Mouse (Mus musculus) CH12.LX (cell line): Measurements from ENCODE around the gene Chic2. TPM values are rescaled to one million over a fixed set of nuclear protein-coding genes. Genes with fewer than 3 reads are reported as not detected.

Experiments
- DNase-seq: peaks from one replicate; pipeline ENCODE4 v3.0.0-alpha.2; 2013; ENCODE audit errors: extremely low read depth
- H3K27ac ChIP-seq: 2 replicates; pipeline ENCODE4 v1.5.1; 2012; ENCODE audit warnings: low read depth, mild to moderate bottlenecking, control low read depth, moderate library complexity; ENCODE audit not compliant: insufficient read depth
- H3K27me3 ChIP-seq: replicated peaks from 2 replicates; pipeline ENCODE3; 2012; ENCODE audit warnings: inconsistent platforms
- H3K36me3 ChIP-seq, 2 experiments: replicated peaks in 1 of 2; 2 replicates each; pipeline versions ENCODE3 to v1.6.1; 2012; ENCODE audit warnings: inconsistent platforms in 1 of 2, low read length in 1 of 2, mild to moderate bottlenecking in 1 of 2, mixed read lengths in 1 of 2, moderate library complexity in 1 of 2; ENCODE audit not compliant: control insufficient read depth in 1 of 2, insufficient read depth in 1 of 2
- H3K4me1 ChIP-seq, 2 experiments: 2 replicates each; pipeline ENCODE4 v1.6.1; 2012; ENCODE audit warnings: inconsistent platforms in 1 of 2, moderate library complexity in 1 of 2; ENCODE audit not compliant: insufficient read depth in 2 of 2, control insufficient read depth in 1 of 2
- H3K4me2 ChIP-seq: 2 replicates; pipeline ENCODE4 v1.6.1; 2012; ENCODE audit warnings: low read depth, mild to moderate bottlenecking, control low read depth; ENCODE audit not compliant: poor library complexity, insufficient read depth, severe bottlenecking
- H3K4me3 ChIP-seq, 3 experiments: fragments of 150-350 bp in 1 of 3; sonication (generic) in 1 of 3; replicated peaks in 1 of 3; 2 replicates each; pipeline versions ENCODE3 to v1.5.1; 2011 to 2012; ENCODE audit warnings: low read depth in 2 of 3, low read length in 2 of 3, mild to moderate bottlenecking in 2 of 3, moderate library complexity in 2 of 3, control low read depth in 1 of 3, improper control_type of control experiment in 1 of 3, inconsistent platforms in 1 of 3, mixed read lengths in 1 of 3; ENCODE audit not compliant: poor library complexity in 1 of 3
- H3K79me2 ChIP-seq: replicated peaks from 2 replicates; pipeline ENCODE4 v1.6.1; 2012; ENCODE audit warnings: mild to moderate bottlenecking, moderate library complexity; ENCODE audit not compliant: control insufficient read depth, poor library complexity, insufficient read depth, severe bottlenecking; ENCODE audit errors: extremely low read depth
- H3K9ac ChIP-seq: 2 replicates; pipeline ENCODE4 v1.6.1; 2012; ENCODE audit warnings: low read depth, mild to moderate bottlenecking, control low read depth, moderate library complexity; ENCODE audit not compliant: insufficient read depth
- H3K9me3 ChIP-seq: replicated peaks from 2 replicates; pipeline ENCODE3; 2012; ENCODE audit warnings: low read length, inconsistent platforms, mixed read lengths
- BHLHE40 ChIP-seq: IDR thresholded peaks from 2 replicates; pipeline ENCODE4 v1.6.1; 2011; ENCODE audit warnings: mild to moderate bottlenecking, low read depth, low read length, improper control_type of control experiment
- CHD2 ChIP-seq: IDR thresholded peaks from 2 replicates; pipeline ENCODE4 v1.6.1; 2011; ENCODE audit warnings: low read length, improper control_type of control experiment
- E2F4 ChIP-seq: IDR thresholded peaks from 2 replicates; pipeline ENCODE4 v1.6.1; 2011; ENCODE audit warnings: low read depth, low read length, improper control_type of control experiment; ENCODE audit not compliant: insufficient replicate concordance
- EP300 ChIP-seq: IDR thresholded peaks from 2 replicates; pipeline ENCODE4 v1.6.1; 2011; ENCODE audit warnings: low read length, improper control_type of control experiment
- ETS1 ChIP-seq: conservative IDR thresholded peaks from 2 replicates; pipeline ENCODE4 v1.6.1; 2012; ENCODE audit warnings: low read depth, mild to moderate bottlenecking, inconsistent platforms, low read length, improper control_type of control experiment, moderate library complexity
- GABPA ChIP-seq: IDR thresholded peaks from 2 replicates; pipeline ENCODE4 v1.6.1; 2012; ENCODE audit warnings: low read depth, low read length, improper control_type of control experiment, inconsistent platforms; ENCODE audit not compliant: insufficient replicate concordance
- JUND ChIP-seq: conservative IDR thresholded peaks from 2 replicates; pipeline ENCODE4 v1.6.1; 2011; ENCODE audit warnings: low read depth, low read length, improper control_type of control experiment
- MXI1 ChIP-seq: IDR thresholded peaks from 2 replicates; pipeline ENCODE4 v1.6.1; 2011; ENCODE audit warnings: mild to moderate bottlenecking, low read depth, low read length, improper control_type of control experiment
- NELFE ChIP-seq: IDR thresholded peaks from 2 replicates; pipeline ENCODE4 v1.6.1; 2011; ENCODE audit warnings: low read depth, low read length, improper control_type of control experiment
- RCOR1 ChIP-seq: conservative IDR thresholded peaks from 2 replicates; pipeline ENCODE4 v1.6.1; 2012; ENCODE audit warnings: low read depth, mild to moderate bottlenecking, inconsistent platforms, low read length, improper control_type of control experiment
- SIN3A ChIP-seq: IDR thresholded peaks from 2 replicates; pipeline ENCODE4 v1.6.1; 2012; ENCODE audit warnings: low read length, improper control_type of control experiment, inconsistent platforms
- SMC3 ChIP-seq: IDR thresholded peaks from 2 replicates; pipeline ENCODE4 v1.6.1; 2011; ENCODE audit warnings: low read depth, low read length, improper control_type of control experiment
- USF1 ChIP-seq: IDR thresholded peaks from 2 replicates; pipeline ENCODE4 v1.6.1; 2014; ENCODE audit warnings: low read depth, mild to moderate bottlenecking, inconsistent platforms, low read length, improper control_type of control experiment
- USF2 ChIP-seq: conservative IDR thresholded peaks from 2 replicates; pipeline ENCODE4 v1.6.1; 2011; ENCODE audit warnings: low read depth, low read length, improper control_type of control experiment
- ZC3H11A ChIP-seq: IDR thresholded peaks from 2 replicates; pipeline ENCODE4 v1.6.1; 2012; ENCODE audit warnings: low read depth, mild to moderate bottlenecking, inconsistent platforms, low read length, improper control_type of control experiment
- ZKSCAN1 ChIP-seq: IDR thresholded peaks from 2 replicates; pipeline ENCODE4 v1.6.1; 2012; ENCODE audit warnings: low read depth, inconsistent platforms, low read length, improper control_type of control experiment, borderline replicate concordance
- ZNF384 ChIP-seq: IDR thresholded peaks from 2 replicates; pipeline ENCODE4 v1.6.1; 2012; ENCODE audit warnings: low read depth, low read length, improper control_type of control experiment, inconsistent platforms
- dilution Hi-C: fragments of 300-500 bp; cut with MboI; formaldehyde crosslinking; loops from 2 replicates; pipeline ENCODE4 v1.14.3; 2020; ENCODE audit warnings: low sequenced_read_pairs; ENCODE audit not compliant: extremely low pct_unique_long_range_greater_than_20kb, extremely low pct_ligation_motif_present
- in situ Hi-C: fragments of 300-500 bp; cut with MboI; formaldehyde crosslinking; loops from 3 replicates; pipeline ENCODE4 v1.14.3; 2019; ENCODE audit warnings: low sequenced_read_pairs, low pct_ligation_motif_present, low pct_unique_long_range_greater_than_20kb, mixed read lengths
- polyA plus RNA-seq: library from polyadenylated mRNA; unstranded; fragments of >175 nt; gene quantifications from 2 replicates; pipeline ENCODE4 v1.2.1, GENCODE M21; 2012; ENCODE audit warnings: low read depth; ENCODE audit not compliant: insufficient read length
- total RNA-seq, 2 experiments: library from RNA; depleted of rRNA; stranded (reverse); fragments of 300-350 nt in 1 of 2; fragments of >200 nt in 1 of 2; gene quantifications; 2 replicates each; pipeline ENCODE4 v1.2.3; 2012 to 2014

Gene Chic2
- total and polyA plus RNA-seq, 3 experiments, result 28.2 to 41.6 (median 40.8) TPM

- Histone ChIP-seq H3K9me3 (no peaks in the 10 kb centered on the region), H3K4me1 (no peaks in the 10 kb centered on the region), H3K27me3 (no peaks in the 10 kb centered on the region), H3K4me2 (no peak overlapping the region), H3K79me2 (no peaks in the 10 kb centered on the region; the same call in 1 of the 2 replicates), H3K27ac (no peak overlapping the region), H3K36me3 (peaks cover 5 to 45% of the 10 kb centered on the region in 2 experiments), H3K4me3 (no peak overlapping the region), H3K9ac (no peak overlapping the region)
- in situ Hi-C loops (no loop called here), dilution Hi-C loops (no loop called here)
- no peak for DNase-seq
- TF ChIP-seq RCOR1 (no peak), SIN3A (no peak), ZC3H11A (no peak), ETS1 (no peak), BHLHE40 (no peak), NELFE (no peak), JUND (no peak), E2F4 (no peak), MXI1 (no peak), EP300 (no peak)
Measured at GRCm38 (mm10) chr5:75011985-75012738, 32.4 kb downstream of the Chic2 start.

- TF ChIP-seq ZKSCAN1, result no peak
- no peak for TF ChIP-seq USF1
- no peak for TF ChIP-seq EP300
- TF ChIP-seq NELFE, result no peak
- no peak for TF ChIP-seq SMC3
- no peak for TF ChIP-seq BHLHE40
- TF ChIP-seq ZNF384, result no peak
- no peak for TF ChIP-seq SIN3A
- no peak for TF ChIP-seq CHD2
- no peak for TF ChIP-seq GABPA
- no peak for TF ChIP-seq USF2
- no peak for DNase-seq
- dilution Hi-C loops, result no loop called here
Measured at GRCm38 (mm10) chr5:75004755-75005154, 39.8 kb downstream of the Chic2 start.

More at GRCm38 (mm10) chr5:75004755-75005154, 39.8 kb downstream of the Chic2 start:
- no peaks in the 10 kb centered on the region for H3K27me3 ChIP-seq
- H3K27ac ChIP-seq, result no peak overlapping the region
- in situ Hi-C loops, result no loop called here
- H3K4me2 ChIP-seq, result no peak overlapping the region
- H3K36me3 ChIP-seq, result peaks cover 12 to 58% of the 10 kb centered on the region in 2 experiments
- no peak overlapping the region for H3K4me3 ChIP-seq
- H3K9me3 ChIP-seq, result no peaks in the 10 kb centered on the region
- H3K4me1 ChIP-seq, result no peaks in the 10 kb centered on the region
- H3K9ac ChIP-seq, result no peak overlapping the region
- H3K79me2 ChIP-seq, result no peaks in the 10 kb centered on the region
